13 mouse cellular contexts compared by ENCODE assay signal in the genomic region with DNA sequence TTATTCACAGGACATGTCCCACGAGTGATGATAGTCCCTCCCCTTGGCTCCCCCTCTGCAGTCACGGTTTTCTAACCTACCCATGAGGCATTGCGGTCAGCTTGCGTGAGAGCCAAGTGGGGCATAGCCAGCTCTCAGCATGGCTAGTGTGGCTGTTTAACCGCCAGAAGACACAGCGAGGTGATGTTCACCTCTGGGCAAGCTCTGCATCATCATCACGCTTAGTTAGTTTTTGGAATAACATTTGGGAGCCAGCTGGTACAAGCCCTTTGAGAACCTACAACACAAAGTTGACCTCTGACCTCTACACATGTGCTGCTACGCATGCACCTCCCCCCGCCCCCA. TPM values are rescaled to one million over a fixed set of nuclear protein-coding genes. Genes with fewer than 3 reads are reported as not detected.
DNase-seq lines count a peak whose midpoint lies in the region; ATAC-seq lines count a peak whose summit lies in the region.
"Had no signal": no experiment of that assay in that cellular context is flagged by ENCODE, and none has a peak within 500 bp of the region (broad histone marks: within the 10 kb centered on the region; RNA-seq: fewer than 3 reads in every experiment).

No protein-coding gene starts in this region.

- no peaks in the 10 kb centered on the region for H3K4me1 ChIP-seq in intestine, embryonic 15.5 days (replicated peaks)
- H3K4me1 ChIP-seq: neural tube, embryonic 15.5 days had no signal

- 86% methylated on average over 9 of the region's 9 CpGs for WGBS in intestine, embryonic 15.5 days

- no peaks in the 10 kb centered on the region for H3K9me3 ChIP-seq in intestine, embryonic 15.5 days
- H3K9me3 ChIP-seq: neural tube, embryonic 15.5 days had no signal

- no peak overlapping the region for H3K4me3 ChIP-seq in intestine, embryonic 15.5 days (replicated peaks)
- H3K4me3 ChIP-seq: neural tube, embryonic 15.5 days had no signal

- DNase-seq in cerebellum, postnatal 10 days = peak; percentile 47 to 59
- DNase-seq in cerebellum, adult 11-12 months = no peak
- DNase-seq in kidney, adult 11 months = peak; percentile 71
- DNase-seq in kidney, postnatal 10 days = no peak
- DNase-seq in Muller cell, postnatal 12 days (ENCODE audit: inconsistent ontology term) = peak; percentile 18
- DNase-seq in embryo, embryonic 11 days = no peak
- DNase-seq: gastrocnemius, postnatal 25 days; lung, postnatal 14 days had no signal

- no peaks in the 10 kb centered on the region for H3K27me3 ChIP-seq in intestine, embryonic 15.5 days (replicated peaks)
- H3K27me3 ChIP-seq: neural tube, embryonic 15.5 days had no signal

- H3K4me2 ChIP-seq in intestine, embryonic 15.5 days (replicated peaks) = no peak overlapping the region
- H3K4me2 ChIP-seq: neural tube, embryonic 15.5 days had no signal

- no peak overlapping the region for H3K27ac ChIP-seq in intestine, embryonic 15.5 days
- H3K27ac ChIP-seq: liver, embryonic 14.5 days; neural tube, embryonic 15.5 days had no signal

- no peaks in the 10 kb centered on the region for H3K36me3 ChIP-seq in intestine, embryonic 15.5 days
- H3K36me3 ChIP-seq: neural tube, embryonic 15.5 days had no signal

- H3K9ac ChIP-seq in intestine, embryonic 15.5 days = no peak overlapping the region
- H3K9ac ChIP-seq: liver, embryonic 14.5 days; neural tube, embryonic 15.5 days had no signal

- peak; percentile 19; the same call in 1 of the 2 replicates for ATAC-seq in intestine, embryonic 15.5 days
- ATAC-seq in megakaryocyte-erythroid progenitor cell, adult 5-6 weeks (replicated peaks; ENCODE audit: low FRiP score, low TSS enrichment, poor library complexity, severe bottlenecking) = no peak
- ATAC-seq: midbrain, embryonic 16.5 days had no signal

RNA-seq across cellular contexts. Expression of a gene that starts 28.0 kb away (rescaled TPM):
- polyA plus RNA-seq in intestine, embryonic 15.5 days (2015; fragmentation: Nextera tagmentation; extraction: Ambion mirVana) = 17.4 and 19.7 TPM in 2 replicates
- 16.2 and 16.8 TPM in 2 replicates for total RNA-seq in megakaryocyte-erythroid progenitor cell, adult 5-6 weeks (2014; fragmentation: Nextera tagmentation)
- 27.1 and 40.1 TPM in 2 replicates for total RNA-seq in megakaryocyte-erythroid progenitor cell, adult 5-6 weeks (2017)

Comparison
In these comparisons a context has a peak if more than half of its experiments do, and no peak if none do; other contexts are left out.
1. DNase-seq: peak in cerebellum, postnatal 10 days (2 of 2), kidney, adult 11 months (single experiment) and Muller cell, postnatal 12 days (single experiment); none in cerebellum, adult 11-12 months (single experiment), kidney, postnatal 10 days (single experiment) and embryo, embryonic 11 days (single experiment).